Mouse (Mus musculus) MEL (cell line): ENCODE results near the gene Cd82. TPM values are rescaled to one million over a fixed set of nuclear protein-coding genes. Genes with fewer than 3 reads are reported as not detected.

Source experiments
- DNase-seq: peaks from one replicate; pipeline ENCODE4 v3.0.0; 2011; ENCODE audit warnings: low read depth, low spot score
- H3K27ac ChIP-seq: 2 replicates; pipeline ENCODE4 v1.5.1; 2012; ENCODE audit warnings: low read depth, mild to moderate bottlenecking, control low read depth, low read length, moderate library complexity; ENCODE audit not compliant: control insufficient read depth
- H3K27me3 ChIP-seq, 2 experiments: fragments of 150-350 bp in 1 of 2; sonication (generic) in 1 of 2; 2 replicates each; pipeline ENCODE4 v1.6.1; 2012; ENCODE audit warnings: low read length in 2 of 2, mild to moderate bottlenecking in 2 of 2, improper control_type of control experiment in 1 of 2, moderate library complexity in 1 of 2; ENCODE audit not compliant: insufficient read depth in 2 of 2, control insufficient read depth in 1 of 2
- H3K36me3 ChIP-seq, 2 experiments: 2 replicates each; pipeline ENCODE4 v1.6.1; 2012 to 2014; ENCODE audit warnings: low read length in 2 of 2, improper control_type of control experiment in 1 of 2, inconsistent platforms in 1 of 2, mild to moderate bottlenecking in 1 of 2; ENCODE audit not compliant: insufficient read depth in 2 of 2, control insufficient read depth in 1 of 2
- H3K4me1 ChIP-seq, 2 experiments: fragments of 150-350 bp in 1 of 2; sonication (generic) in 1 of 2; 2 replicates each; pipeline ENCODE4 v1.6.1; 2012; ENCODE audit warnings: low read length in 2 of 2, improper control_type of control experiment in 1 of 2, mild to moderate bottlenecking in 1 of 2; ENCODE audit not compliant: insufficient read depth in 2 of 2, control insufficient read depth in 1 of 2
- H3K4me3 ChIP-seq, 2 experiments: fragments of 150-350 bp in 1 of 2; sonication (generic) in 1 of 2; 2 replicates each; pipeline ENCODE4 v1.5.1; 2012; ENCODE audit warnings: low read depth in 2 of 2, low read length in 2 of 2, mild to moderate bottlenecking in 2 of 2, moderate library complexity in 2 of 2, control low read depth in 1 of 2, improper control_type of control experiment in 1 of 2; ENCODE audit not compliant: control insufficient read depth in 1 of 2, insufficient read depth in 1 of 2
- H3K79me2 ChIP-seq: 2 replicates; pipeline ENCODE4 v1.6.1; 2012; ENCODE audit warnings: mild to moderate bottlenecking, low read length, moderate library complexity; ENCODE audit not compliant: control insufficient read depth, poor library complexity, insufficient read depth
- H3K9ac ChIP-seq: 2 replicates; pipeline ENCODE4 v1.6.1; 2012; ENCODE audit warnings: low read depth, mild to moderate bottlenecking, control low read depth, low read length, moderate library complexity; ENCODE audit not compliant: control insufficient read depth, poor library complexity, severe bottlenecking
- H3K9me3 ChIP-seq: fragments of 150-350 bp; sonication (generic); replicated peaks from 2 replicates; pipeline ENCODE4 v1.6.1; 2012; ENCODE audit warnings: mild to moderate bottlenecking, low read length, improper control_type of control experiment, moderate library complexity; ENCODE audit not compliant: insufficient read depth
- CHD1 ChIP-seq: IDR thresholded peaks from 2 replicates; pipeline ENCODE4 v1.6.1; 2012; ENCODE audit warnings: low read depth, mild to moderate bottlenecking, inconsistent platforms, low read length, improper control_type of control experiment
- GATA1 ChIP-seq: IDR thresholded peaks from 2 replicates; pipeline ENCODE4 v1.6.1; 2011; ENCODE audit warnings: low read depth, low read length, improper control_type of control experiment
- JUND ChIP-seq: IDR thresholded peaks from 2 replicates; pipeline ENCODE4 v1.6.1; 2011; ENCODE audit warnings: low read depth, mild to moderate bottlenecking, improper control_type of control experiment, low read length
- KAT2A ChIP-seq: conservative IDR thresholded peaks from 2 replicates; pipeline ENCODE4 v1.6.1; 2012; ENCODE audit warnings: low read depth, low read length, improper control_type of control experiment, inconsistent platforms
- MAFK ChIP-seq: IDR thresholded peaks from 2 replicates; pipeline ENCODE4 v1.6.1; 2011; ENCODE audit warnings: low read depth, mild to moderate bottlenecking, low read length, improper control_type of control experiment, borderline replicate concordance
- MEF2A ChIP-seq: IDR thresholded peaks from 2 replicates; pipeline ENCODE4 v1.6.1; 2014; ENCODE audit warnings: low read depth, mild to moderate bottlenecking, inconsistent platforms, low read length, improper control_type of control experiment; ENCODE audit not compliant: poor library complexity, insufficient replicate concordance, severe bottlenecking; ENCODE audit errors: extremely low read depth
- MXI1 ChIP-seq: IDR thresholded peaks from 2 replicates; pipeline ENCODE4 v1.6.1; 2011; ENCODE audit warnings: mild to moderate bottlenecking, low read depth, low read length, improper control_type of control experiment
- MYB ChIP-seq: IDR thresholded peaks from 2 replicates; pipeline ENCODE4 v1.6.1; 2011; ENCODE audit warnings: mild to moderate bottlenecking, low read depth, low read length, improper control_type of control experiment
- POLR2A ChIP-seq, 2 experiments: IDR thresholded peaks; 2 replicates each; pipeline ENCODE4 v1.6.1; 2011 to 2012; ENCODE audit warnings: low read length in 2 of 2, mild to moderate bottlenecking in 2 of 2, control low read depth in 1 of 2, improper control_type of control experiment in 1 of 2, low read depth in 1 of 2, moderate library complexity in 1 of 2; ENCODE audit not compliant: control insufficient read depth in 1 of 2, insufficient read depth in 1 of 2, poor library complexity in 1 of 2
- RAD21 ChIP-seq: IDR thresholded peaks from 2 replicates; pipeline ENCODE4 v1.6.1; 2011; ENCODE audit warnings: mild to moderate bottlenecking, low read depth, low read length, improper control_type of control experiment
- SIN3A ChIP-seq: IDR thresholded peaks from 2 replicates; pipeline ENCODE4 v1.6.1; 2012; ENCODE audit warnings: low read length, improper control_type of control experiment, inconsistent platforms
- SMC3 ChIP-seq: IDR thresholded peaks from 2 replicates; pipeline ENCODE4 v1.6.1; 2011; ENCODE audit warnings: low read depth, low read length, improper control_type of control experiment
- TBP ChIP-seq: IDR thresholded peaks from 2 replicates; pipeline ENCODE4 v1.8.0; 2011; ENCODE audit warnings: low read depth, low read length, improper control_type of control experiment
- UBTF ChIP-seq: IDR thresholded peaks from 2 replicates; pipeline ENCODE4 v1.6.1; 2012; ENCODE audit warnings: low read depth, mild to moderate bottlenecking, inconsistent platforms, low read length, improper control_type of control experiment, moderate library complexity, borderline replicate concordance; ENCODE audit not compliant: insufficient read depth
- ZKSCAN1 ChIP-seq: IDR thresholded peaks from 2 replicates; pipeline ENCODE4 v1.6.1; 2012; ENCODE audit warnings: low read depth, mild to moderate bottlenecking, inconsistent platforms, low read length, improper control_type of control experiment, moderate library complexity
- polyA plus RNA-seq, 2 experiments: library from polyadenylated mRNA; stranded (reverse) in 1 of 2; unstranded in 1 of 2; fragments of >175 nt in 1 of 2; fragments of >200 nt in 1 of 2; gene quantifications; 2 replicates each; pipeline versions ENCODE4 v1.2.1 to v1.2.4; 2012; ENCODE audit warnings: low replicate concordance in 2 of 2, low read depth in 1 of 2; ENCODE audit not compliant: insufficient read length in 2 of 2, insufficient read depth in 1 of 2, missing spikeins in 1 of 2
- total RNA-seq: library from RNA; depleted of rRNA; stranded (reverse); fragments of 300-350 nt; gene quantifications from 2 replicates; pipeline ENCODE4 v1.2.3, GENCODE M21; 2012

Cd82 gene
- total and polyA plus RNA-seq, 3 experiments = 37.6 to 59.7 TPM; not detected in 1

DNA sequence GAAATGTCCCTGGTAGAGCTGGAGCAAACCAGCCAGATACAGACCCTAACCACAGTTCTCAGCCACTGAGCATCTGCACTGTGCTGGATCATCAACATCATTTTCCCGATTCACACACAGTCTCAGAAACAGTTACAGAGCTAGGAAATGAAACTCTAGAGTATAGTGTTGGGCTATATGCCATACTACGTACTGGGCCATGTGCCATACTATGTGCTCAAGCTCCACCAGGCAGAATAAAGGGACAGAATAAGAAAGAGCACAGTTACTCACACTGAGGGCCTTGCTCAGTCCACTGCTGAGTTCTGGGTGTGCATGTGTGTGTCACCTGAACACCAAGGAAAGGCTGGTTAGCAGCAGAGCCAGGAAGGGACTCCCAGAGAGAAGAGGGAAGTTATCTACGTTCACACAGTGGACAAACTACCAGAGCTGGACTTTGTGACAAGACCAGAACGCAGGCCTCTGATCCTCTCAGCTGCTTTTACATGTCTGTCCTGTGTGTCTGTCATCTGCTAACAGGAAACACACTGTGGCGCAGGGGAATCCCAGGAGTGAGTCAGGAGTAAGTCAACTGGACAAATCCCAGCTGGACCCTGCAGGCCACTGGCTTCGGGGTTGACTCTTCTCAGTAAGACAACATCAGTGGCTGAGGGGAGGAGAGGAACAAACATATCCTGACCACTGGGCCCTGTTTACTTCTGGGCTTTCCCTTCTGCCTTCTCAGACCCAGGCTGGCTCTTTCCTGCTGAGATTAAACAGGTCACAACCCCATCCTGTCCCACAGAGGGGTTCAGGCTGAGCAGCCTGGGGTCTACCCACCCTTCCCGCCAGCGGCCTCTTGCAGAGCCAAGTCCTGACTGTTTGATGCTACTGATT lies 4.4 kb downstream of the Cd82 start:
- Histone ChIP-seq H3K9ac (peak overlapping the region; percentile 22; the same call in 1 of the 2 replicates), H3K36me3 (peaks cover 0 to 24% of the 10 kb centered on the region in 2 experiments; a peak in 3 of 4 replicates), H3K27me3 (no peaks in the 10 kb centered on the region), H3K27ac (peak overlapping the region; percentile 7; the same call in 1 of the 2 replicates), H3K4me3 (no peak overlapping the region), H3K9me3 (no peaks in the 10 kb centered on the region)
- DNase-seq = no peak
- TF ChIP-seq TBP (no peak), RAD21 (no peak), CHD1 (no peak), POLR2A (IDR thresholded peaks at IDR 0.05; ENCODE audit: control insufficient read depth in 1 of 2, insufficient read depth in 1 of 2, low read depth in 1 of 2, low read length in 2 of 2, poor library complexity in 1 of 2) (no peak), MXI1 (no peak), ZKSCAN1 (peak; percentile 94), SMC3 (no peak), KAT2A (no peak), GATA1 (no peak), MEF2A (no peak), SIN3A (peak; percentile 10; the same call in 1 of the 2 replicates), MYB (no peak)
- TF ChIP-seq, all 39 proteins: peak for 2
- H3K79me2 ChIP-seq = peaks cover 2% of the 10 kb centered on the region
- peaks cover 41 to 51% of the 10 kb centered on the region in 2 experiments for H3K4me1 ChIP-seq

DNA sequence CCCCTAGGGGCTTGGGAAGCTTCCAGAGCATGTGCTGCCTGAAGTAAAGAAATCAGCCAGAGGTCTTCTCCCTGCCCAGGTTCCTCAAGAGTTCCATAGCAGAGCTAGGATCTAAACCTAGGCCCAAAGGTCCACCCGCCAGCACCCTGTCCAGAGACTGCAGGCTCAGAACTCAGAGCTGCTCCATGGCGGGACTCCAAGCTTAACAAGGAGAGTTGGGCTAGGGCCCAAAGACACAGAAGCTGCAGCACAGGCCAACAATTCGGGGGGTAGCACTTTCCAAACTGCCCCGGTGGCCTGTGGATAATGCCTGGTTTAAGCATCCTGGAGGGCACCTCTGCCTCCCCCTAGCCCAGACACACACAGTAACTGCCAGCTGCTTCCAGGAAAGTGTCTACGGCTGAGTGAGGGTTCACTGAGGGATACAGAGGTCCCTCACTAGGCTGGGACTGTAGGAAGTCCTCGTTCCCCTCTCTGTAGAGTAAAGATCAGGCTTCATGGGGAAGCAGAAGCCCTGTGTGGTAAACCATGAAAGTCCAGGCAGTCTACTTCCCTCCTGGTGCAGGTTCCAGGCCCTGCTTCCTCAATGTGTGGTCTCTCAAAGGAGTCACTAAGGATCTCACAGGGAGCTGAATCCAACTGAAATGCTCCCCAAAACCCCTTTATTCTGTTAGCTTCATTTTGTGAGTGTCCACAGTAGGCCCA lies 5.4 kb downstream of the Cd82 start:
- Histone ChIP-seq H3K9me3 (no peaks in the 10 kb centered on the region), H3K4me3 (no peak overlapping the region), H3K27ac (no peak overlapping the region), H3K9ac (no peak overlapping the region), H3K4me1 (peaks cover 41 to 48% of the 10 kb centered on the region in 2 experiments), H3K79me2 (peaks cover 2% of the 10 kb centered on the region), H3K36me3 (peaks cover 0 to 22% of the 10 kb centered on the region in 2 experiments; a peak in 3 of 4 replicates), H3K27me3 (no peaks in the 10 kb centered on the region)
- DNase-seq = peak; percentile 49
- TF ChIP-seq JUND (no peak), MAFK (no peak), UBTF (no peak)
